Mouse (Mus musculus): Measurements from ENCODE around the gene Wdr48.

GRCm38 (mm10) chr9:119854170-119854569 is 40.5 kb upstream of the Wdr48 start:
- TF ChIP-seq CTCF (conservative IDR thresholded peaks at IDR 0.05; ENCODE audit: low read length): no peak
- no peak for TF ChIP-seq NANOG (IDR thresholded peaks at IDR 0.05; ENCODE audit: borderline replicate concordance, low read length)

Data from E14TG2a.4 (cell line).